Mouse (Mus musculus) Muller cell, postnatal 12 days (primary cell): ENCODE results near the gene Pttg1ip.
A peak's percentile ranks its signal among the peaks of the same experiment; 100 is the strongest.

Experiments used
- DNase-seq: peaks from one replicate; pipeline ENCODE4 v3.0.0-alpha.2; 2015; ENCODE audit errors: inconsistent ontology term

Gene Pttg1ip

GRCm38 (mm10) chr10:77606855-77607254, 25.3 kb downstream of the Pttg1ip start:
- DNase-seq = no peak

GRCm38 (mm10) chr10:77607441-77607840, 25.9 kb downstream of the Pttg1ip start:
- DNase-seq = peak; percentile 9

- no peak for DNase-seq
Observed at GRCm38 (mm10) chr10:77608589-77608988, 27.1 kb downstream of the Pttg1ip start.

GRCm38 (mm10) chr10:77610221-77610961, 28.9 kb downstream of the Pttg1ip start:
- DNase-seq = no peak

- peak; percentile 43 for DNase-seq
Observed at GRCm38 (mm10) chr10:77613409-77613808, 31.9 kb downstream of the Pttg1ip start.

- DNase-seq = no peak
Observed at GRCm38 (mm10) chr10:77615647-77616046, 34.1 kb downstream of the Pttg1ip start.

- DNase-seq = no peak
Observed at GRCm38 (mm10) chr10:77616166-77616565, 34.6 kb downstream of the Pttg1ip start.

- no peak for DNase-seq
Observed at GRCm38 (mm10) chr10:77616926-77617325, 35.4 kb downstream of the Pttg1ip start.

- no peak for DNase-seq
Observed at GRCm38 (mm10) chr10:77621546-77621945, 40.0 kb downstream of the Pttg1ip start.

- peak; percentile 96 for DNase-seq
Observed at GRCm38 (mm10) chr10:77622055-77622988, 40.8 kb downstream of the Pttg1ip start, which contains the start of gene Ube2g2. Gene Ube2g2, plus strand, starts transcription at chr10:77622275.

- DNase-seq = peak; percentile 89
Observed at GRCm38 (mm10) chr10:77623069-77623492, 41.6 kb downstream of the Pttg1ip start.

- peak; percentile 49 for DNase-seq
Observed at GRCm38 (mm10) chr10:77623639-77624400, 42.3 kb downstream of the Pttg1ip start.

GRCm38 (mm10) chr10:77624570-77624995, 43.1 kb downstream of the Pttg1ip start:
- peak; percentile 68 for DNase-seq

GRCm38 (mm10) chr10:77626036-77626435, 44.5 kb downstream of the Pttg1ip start:
- DNase-seq = no peak

GRCm38 (mm10) chr10:77626591-77626990, 45.1 kb downstream of the Pttg1ip start:
- peak; percentile 26 for DNase-seq

- peak; percentile 64 for DNase-seq
Observed at GRCm38 (mm10) chr10:77627497-77627896, 46.0 kb downstream of the Pttg1ip start.

GRCm38 (mm10) chr10:77629163-77629562, 47.6 kb downstream of the Pttg1ip start:
- DNase-seq = no peak

- no peak for DNase-seq
Observed at GRCm38 (mm10) chr10:77629970-77630369, 48.5 kb downstream of the Pttg1ip start.

GRCm38 (mm10) chr10:77634016-77634415, 52.5 kb downstream of the Pttg1ip start:
- DNase-seq = no peak

GRCm38 (mm10) chr10:77634452-77635231, 53.1 kb downstream of the Pttg1ip start:
- peak; percentile 67 for DNase-seq
